Mouse (Mus musculus) left cerebral cortex, adult 8-10 months (tissue): Measurements from ENCODE around the gene Bckdhb. TPM values are rescaled to one million over a fixed set of nuclear protein-coding genes. Genes with fewer than 3 reads are reported as not detected.
"Not testable (repeated sequence)": the region's sequence is repeated elsewhere in the genome, so short reads cannot be mapped to it uniquely, and the experiment has no call there.

Experiments
- DNase-seq, 2 experiments: peaks; one replicate each; pipeline ENCODE4 v3.0.0; 2022; ENCODE audit warnings: low spot score in 2 of 2
- total RNA-seq, 4 experiments: library from RNA; stranded (reverse); gene quantifications; 2 replicates each; pipeline ENCODE4 v1.2.4; 2022

Gene Bckdhb
- total RNA-seq, 4 experiments from 2014 or later, result 37.9 to 43.8 (median 42.5) TPM

- DNase-seq, result no peak
These were observed 116.8 kb downstream of the Bckdhb start for GRCm38 (mm10) chr9:84041631-84042277.

- DNase-seq, result no peak
These were observed 117.6 kb downstream of the Bckdhb start for GRCm38 (mm10) chr9:84042539-84042938.

- DNase-seq, result no peak
These were observed 119.2 kb downstream of the Bckdhb start for GRCm38 (mm10) chr9:84044136-84044535.

- no peak for DNase-seq
These were observed 120.7 kb downstream of the Bckdhb start for GRCm38 (mm10) chr9:84045632-84046031.

- no peak for DNase-seq
These were observed 121.4 kb downstream of the Bckdhb start for GRCm38 (mm10) chr9:84046334-84046733.

- DNase-seq, result no peak
These were observed 122.0 kb downstream of the Bckdhb start for GRCm38 (mm10) chr9:84046961-84047360.

- DNase-seq, result no peak
These were observed 122.5 kb downstream of the Bckdhb start for GRCm38 (mm10) chr9:84047436-84047835.

- DNase-seq, result no peak
These were observed 124.2 kb downstream of the Bckdhb start for GRCm38 (mm10) chr9:84049142-84049541.

GRCm38 (mm10) chr9:84050867-84051635, 126.1 kb downstream of the Bckdhb start:
- no peak for DNase-seq

- no peak for DNase-seq
These were observed 130.3 kb downstream of the Bckdhb start for GRCm38 (mm10) chr9:84055125-84055807.

- not testable (repeated sequence) for DNase-seq
These were observed 135.8 kb downstream of the Bckdhb start for GRCm38 (mm10) chr9:84060781-84061180.

- DNase-seq, result no peak
These were observed 138.7 kb downstream of the Bckdhb start for GRCm38 (mm10) chr9:84063617-84064016.

GRCm38 (mm10) chr9:84064113-84064512, 139.2 kb downstream of the Bckdhb start:
- no peak for DNase-seq

GRCm38 (mm10) chr9:84070247-84070646, 145.3 kb downstream of the Bckdhb start:
- DNase-seq, result no peak

- no peak for DNase-seq
These were observed 145.8 kb downstream of the Bckdhb start for GRCm38 (mm10) chr9:84070740-84071139.

- no peak for DNase-seq
These were observed 147.6 kb downstream of the Bckdhb start for GRCm38 (mm10) chr9:84072534-84072933.

- no peak for DNase-seq
These were observed 148.3 kb downstream of the Bckdhb start for GRCm38 (mm10) chr9:84073237-84073636.

- no peak for DNase-seq
These were observed 158.6 kb downstream of the Bckdhb start for GRCm38 (mm10) chr9:84083551-84083950.

- no peak for DNase-seq
These were observed 159.7 kb downstream of the Bckdhb start for GRCm38 (mm10) chr9:84084686-84085085.

GRCm38 (mm10) chr9:84090316-84091063, 165.5 kb downstream of the Bckdhb start:
- DNase-seq, result no peak

GRCm38 (mm10) chr9:84092994-84093393, 168.0 kb downstream of the Bckdhb start:
- DNase-seq, result no peak

- DNase-seq, result no peak
These were observed 169.2 kb downstream of the Bckdhb start for GRCm38 (mm10) chr9:84094111-84094510.
